Mouse (Mus musculus) gastrocnemius, postnatal 4 days (tissue): ENCODE measurements around the gene Raet1e. TPM values are rescaled to one million over a fixed set of nuclear protein-coding genes. Genes with fewer than 3 reads are reported as not detected.
"Not testable (repeated sequence)": the region's sequence is repeated elsewhere in the genome, so short reads cannot be mapped to it uniquely, and the experiment has no call there.

Experiments used
- DNase-seq, 2 experiments: peaks; one replicate each; pipeline ENCODE4 v3.0.0; 2021 to 2022; ENCODE audit warnings: low spot score in 2 of 2, mixed read lengths in 2 of 2
- long read RNA-seq, 2 experiments: library from polyadenylated mRNA; stranded (forward); transcript quantifications; one replicate each; pipeline ENCODE4 v2.0.0; 2021
- total RNA-seq, 2 experiments: library from RNA; stranded (reverse); gene quantifications; 2 replicates each; pipeline ENCODE4 v1.2.3; 2021

The Raet1e gene
- total RNA-seq = 1 to 10 TPM; 1.6 to 1.8 TPM
- long read RNA-seq, experiment 1, partial matches to known transcripts = 1 of 9 reads
- long read RNA-seq, experiment 1, other reads (novel, unspliced or antisense) = 7 of 9 reads
- long read RNA-seq, experiment 2 = 0 reads

GRCm38 (mm10) chr10:22158310-22158999 lies at the start of gene Raet1e, which contains the start of gene H60b:
Raet1e (plus strand) TSS chr10:22158569.
H60b (plus strand) TSS chr10:22158586.
- peak in 1 of 2 experiments; percentile 45 for DNase-seq

GRCm38 (mm10) chr10:22140665-22141280 lies 17.6 kb upstream of the Raet1e start:
- DNase-seq = peak; percentile 55 to 81

GRCm38 (mm10) chr10:22142194-22142593 lies 16.2 kb upstream of the Raet1e start:
- DNase-seq = peak; percentile 56 to 65

DNA sequence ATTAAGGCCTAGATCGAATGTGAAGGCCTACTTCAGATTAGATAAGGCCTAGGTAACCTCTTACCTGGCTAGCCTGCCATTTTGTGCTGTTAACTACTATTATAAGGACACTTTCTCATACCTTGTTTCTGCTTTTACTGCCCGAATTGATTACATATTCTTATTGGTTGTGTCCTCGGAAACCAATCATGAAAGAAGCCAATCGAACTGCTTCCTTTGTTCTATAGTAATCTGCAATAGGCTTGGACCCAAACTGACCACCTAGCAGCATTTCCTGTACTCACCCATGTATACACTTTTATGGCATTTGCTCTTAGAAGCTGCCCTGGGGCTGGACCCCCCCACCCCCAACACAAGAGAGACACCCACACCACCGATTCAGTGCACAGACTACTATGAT lies 15.4 kb upstream of the Raet1e start:
- DNase-seq = no peak

GRCm38 (mm10) chr10:22148441-22149072 lies 9.8 kb upstream of the Raet1e start:
- peak in 1 of 2 experiments; percentile 63 for DNase-seq

DNA sequence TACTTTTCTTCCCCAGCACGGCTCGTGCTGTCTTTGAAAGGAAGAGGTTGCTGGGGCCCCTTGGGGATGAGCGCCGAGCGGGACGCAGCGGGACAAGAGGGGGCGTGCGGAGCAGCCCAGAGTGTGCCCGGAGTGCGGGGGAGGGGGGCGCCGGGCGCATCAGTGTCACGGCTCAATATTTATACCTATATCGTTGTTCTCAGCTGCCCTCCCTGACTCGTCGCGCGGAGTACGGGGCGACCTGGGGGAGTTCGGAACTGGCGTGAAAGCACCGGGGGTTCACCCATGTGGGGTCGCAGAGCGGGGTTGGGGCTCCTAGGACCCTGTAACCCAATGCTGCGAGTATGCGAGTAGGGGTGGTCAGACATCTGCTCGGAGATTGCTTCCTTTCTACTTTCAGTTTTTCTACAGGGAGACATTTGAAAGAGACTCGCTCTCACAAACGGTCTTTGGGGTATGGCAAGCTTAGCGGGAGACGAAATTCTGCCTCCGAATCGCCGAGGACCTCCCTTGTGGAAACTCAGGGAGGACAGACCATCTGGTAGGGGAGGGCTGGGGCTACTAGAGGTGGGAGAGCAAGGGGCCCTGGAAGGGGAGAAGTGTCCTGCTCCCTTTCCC lies 9.2 kb upstream of the Raet1e start, which contains the start of gene E030030I06Rik:
TSS of gene E030030I06Rik (minus strand) at position 198 of the 618 bp plus-strand sequence.
- peak in 1 of 2 experiments; percentile 33 for DNase-seq

- no peak for DNase-seq
Measured at GRCm38 (mm10) chr10:22149691-22150465, 8.5 kb upstream of the Raet1e start.

DNA sequence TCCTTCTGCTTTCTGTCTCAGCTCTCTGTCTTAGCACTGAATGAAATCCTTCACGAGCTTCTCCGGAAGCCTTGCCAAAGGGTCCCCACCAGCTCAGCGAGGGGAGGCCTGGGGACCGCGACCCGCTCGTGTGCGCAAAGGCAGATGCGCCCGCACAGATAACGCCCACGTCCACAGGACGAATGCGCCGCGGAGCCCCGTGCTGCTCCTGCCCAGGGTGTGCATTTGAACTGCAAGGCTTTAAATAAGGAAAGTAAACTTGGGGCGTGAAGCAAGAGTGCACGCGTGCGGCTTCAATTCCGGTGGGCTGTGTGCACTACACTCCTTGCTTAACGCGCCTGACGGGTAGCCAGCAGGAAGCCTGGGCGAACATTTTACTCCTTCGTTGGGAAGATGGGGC lies 7.8 kb upstream of the Raet1e start:
- no peak for DNase-seq

DNA sequence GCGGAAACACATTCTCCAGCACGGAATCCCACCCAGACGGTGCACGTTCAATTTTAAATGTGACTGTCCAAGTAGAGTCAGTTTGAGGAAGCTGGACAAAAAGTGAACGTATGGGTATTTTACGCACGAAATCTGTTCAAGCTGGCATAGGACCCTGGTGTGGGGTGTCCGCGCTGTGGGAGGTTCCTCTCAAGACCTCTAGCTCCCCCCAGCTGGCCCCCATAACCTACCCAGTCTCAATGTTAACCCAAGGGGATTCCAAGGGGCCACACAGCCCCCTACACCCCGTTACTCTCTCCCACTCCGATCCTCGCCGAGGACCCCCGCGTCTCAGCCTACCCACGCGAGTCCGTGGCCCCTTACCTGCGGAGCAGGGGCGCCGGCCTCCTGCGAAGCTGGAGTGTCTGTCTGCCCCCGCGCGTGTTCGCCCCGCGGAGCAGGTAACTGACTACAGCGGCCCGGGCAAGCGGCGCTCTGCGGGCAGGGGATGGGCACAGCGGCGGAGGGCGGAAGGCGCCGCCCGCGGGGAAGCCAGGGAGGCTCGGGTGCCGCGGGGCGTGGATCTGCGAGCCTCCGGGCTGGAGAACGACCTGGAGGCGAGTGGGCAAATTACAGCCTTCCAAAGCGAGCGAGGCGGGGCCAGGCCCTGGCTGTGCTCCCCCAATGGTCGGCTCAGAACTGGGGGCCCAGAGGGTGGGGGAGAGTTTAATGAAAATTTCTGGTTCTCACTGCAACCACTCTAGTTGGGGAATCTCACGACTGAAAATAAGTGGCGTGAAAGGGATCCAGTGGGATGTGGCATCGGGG lies 7.1 kb upstream of the Raet1e start:
- DNase-seq = not testable (repeated sequence)

GRCm38 (mm10) chr10:22151863-22152640 lies 6.3 kb upstream of the Raet1e start:
- DNase-seq = not testable (repeated sequence)

DNA sequence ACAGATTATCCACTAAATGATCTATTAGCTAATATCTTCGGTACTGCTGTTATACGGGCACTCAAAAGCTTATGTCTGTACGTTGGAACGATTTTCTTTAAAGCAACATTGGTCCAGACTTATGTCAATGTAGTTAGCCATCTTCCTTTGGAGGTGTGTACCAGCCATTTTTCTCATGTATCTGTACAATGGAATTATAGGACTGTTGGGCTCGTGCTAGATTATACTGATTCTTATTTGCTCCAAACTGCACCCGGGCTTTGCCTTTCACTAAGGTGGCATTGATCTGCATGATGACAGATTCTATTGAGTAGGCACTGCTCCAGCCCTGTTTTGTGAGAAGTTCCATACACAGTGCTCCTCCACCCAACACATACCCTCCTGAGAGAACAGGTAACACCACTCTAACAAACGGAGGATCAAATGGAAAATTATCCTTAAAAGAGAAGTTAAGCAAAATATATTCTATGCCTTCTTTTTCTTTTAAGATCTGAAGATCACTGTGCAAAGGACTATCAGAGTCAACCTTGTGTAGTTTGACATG lies 5.2 kb upstream of the Raet1e start:
- not testable (repeated sequence) for DNase-seq

DNA sequence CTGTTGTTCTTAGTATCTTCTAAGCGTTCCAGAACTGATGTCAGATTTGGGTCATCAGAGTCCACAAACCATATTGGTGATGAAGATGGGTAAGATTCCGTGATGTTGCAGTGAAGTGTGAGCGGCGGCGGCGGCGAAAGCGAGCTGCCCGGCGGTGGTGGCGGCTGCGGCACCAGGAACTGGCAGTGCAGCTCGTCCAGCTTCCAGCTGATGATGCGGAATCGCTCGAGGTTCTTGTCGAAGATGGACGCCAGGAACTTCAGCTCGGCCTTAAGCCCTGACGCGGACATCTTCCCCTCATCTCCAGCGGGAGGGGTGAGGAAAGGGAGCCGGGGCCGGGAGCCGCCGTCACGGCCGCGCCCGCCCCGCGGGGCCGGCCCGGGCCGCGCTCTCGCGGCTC lies 4.2 kb upstream of the Raet1e start:
- DNase-seq = not testable (repeated sequence)

- no peak for DNase-seq
Measured at GRCm38 (mm10) chr10:22154871-22155799, 3.2 kb upstream of the Raet1e start.

- DNase-seq = no peak
Measured at GRCm38 (mm10) chr10:22159131-22159561, 777 bp downstream of the Raet1e start.

- DNase-seq = no peak
Measured at GRCm38 (mm10) chr10:22159581-22160140, 1.3 kb downstream of the Raet1e start.

DNA sequence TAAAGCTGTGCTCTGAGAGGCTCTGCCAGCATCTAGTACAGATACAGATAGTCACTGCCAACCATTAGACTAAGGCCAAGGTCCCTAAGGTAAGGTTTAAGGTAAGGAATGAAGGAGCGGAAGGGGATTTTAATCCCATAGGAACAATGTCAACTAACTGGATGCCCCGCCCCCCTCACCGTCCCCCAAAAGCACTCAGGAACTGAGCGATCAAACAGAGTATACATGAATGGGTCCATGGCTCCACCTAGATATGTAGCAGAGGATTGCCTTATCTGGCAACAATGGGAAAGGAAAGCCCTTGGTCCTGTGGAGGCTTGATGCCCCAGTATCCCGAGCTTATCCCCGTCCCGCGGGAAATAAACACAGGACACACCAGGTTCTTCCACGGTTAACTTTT lies 4.9 kb downstream of the Raet1e start:
- DNase-seq = not testable (repeated sequence)
